Mouse (Mus musculus) liver, embryonic 13.5 days (tissue): ENCODE measurements around the gene Endod1. TPM values are rescaled to one million over a fixed set of nuclear protein-coding genes. Genes with fewer than 3 reads are reported as not detected.

Source experiments
- ATAC-seq: fragments of 200-750 bp; cut with Nextera tagmentation; 2 replicates; pipeline ENCODE4 v1.8.0; 2017; ENCODE audit warnings: low read depth, mild to moderate bottlenecking, moderate number of reproducible peaks, moderate library complexity
- DNase-seq: peaks from one replicate; pipeline ENCODE4 v3.0.0; 2022
- H3K27ac ChIP-seq: fragments of 300-500 bp; sonication (generic); 2 replicates; pipeline ENCODE4 v1.5.1; 2015; ENCODE audit warnings: moderate library complexity, mild to moderate bottlenecking, inconsistent platforms
- H3K27me3 ChIP-seq: fragments of 300-500 bp; sonication (generic); 2 replicates; pipeline ENCODE4 v1.6.1; 2015; ENCODE audit warnings: mild to moderate bottlenecking, inconsistent platforms
- H3K36me3 ChIP-seq: fragments of 300-500 bp; sonication (generic); 2 replicates; pipeline ENCODE4 v1.6.1; 2015; ENCODE audit warnings: mild to moderate bottlenecking, inconsistent platforms
- H3K4me1 ChIP-seq: fragments of 300-500 bp; sonication (generic); replicated peaks from 2 replicates; pipeline ENCODE4 v1.6.1; 2015; ENCODE audit warnings: inconsistent platforms
- H3K4me2 ChIP-seq: fragments of 300-500 bp; sonication (generic); 2 replicates; pipeline ENCODE4 v1.6.1; 2015; ENCODE audit warnings: inconsistent platforms, mild to moderate bottlenecking, moderate library complexity
- H3K4me3 ChIP-seq: fragments of 300-500 bp; sonication (generic); replicated peaks from 2 replicates; pipeline ENCODE4 v1.5.1; 2015; ENCODE audit warnings: mild to moderate bottlenecking, inconsistent platforms
- H3K9ac ChIP-seq: fragments of 300-500 bp; sonication (generic); 2 replicates; pipeline ENCODE4 v1.6.1; 2015; ENCODE audit warnings: mild to moderate bottlenecking, inconsistent platforms
- H3K9me3 ChIP-seq: fragments of 300-500 bp; sonication (generic); replicated peaks from 2 replicates; pipeline ENCODE4 v1.6.1; 2016; ENCODE audit warnings: inconsistent platforms
- WGBS: fragments of 180-500 bp; shearing (Covaris S2); methylation state at CpG from one replicate; pipeline ENCODE4 v1.1.7; 2015; ENCODE audit not compliant: insufficient replicate concordance; 5-methylcytosine and 5-hydroxymethylcytosine counted together
- polyA plus RNA-seq: library from polyadenylated mRNA; unstranded; fragments of >200 nt; fragmentation: Nextera tagmentation; extraction: Ambion mirVana; gene quantifications from 2 replicates; pipeline ENCODE4 v1.2.1, GENCODE M21; 2015

The Endod1 gene
- polyA plus RNA-seq, 1 experiment from 2014 or later, result 37.8 TPM

- Histone ChIP-seq H3K27me3 (no peaks in the 10 kb centered on the region), H3K9me3 (no peaks in the 10 kb centered on the region), H3K9ac (no peak overlapping the region; the same call in 1 of the 2 replicates), H3K4me1 (peaks cover 47% of the 10 kb centered on the region), H3K36me3 (no peaks in the 10 kb centered on the region), H3K27ac (peak overlapping the region; percentile 52), H3K4me2 (no peak overlapping the region), H3K4me3 (no peak overlapping the region)
- WGBS, result 56% methylated on average over 2 of the region's 2 CpGs
- ATAC-seq (no peak; the same call in 1 of the 2 replicates), DNase-seq (no peak)
These were observed 13.8 kb upstream of the Endod1 start for GRCm38 (mm10) chr9:14394956-14395561.

- Histone ChIP-seq H3K36me3 (no peaks in the 10 kb centered on the region), H3K27me3 (no peaks in the 10 kb centered on the region), H3K27ac (no peak overlapping the region), H3K4me3 (no peak overlapping the region), H3K9ac (no peak overlapping the region), H3K9me3 (no peaks in the 10 kb centered on the region), H3K4me2 (no peak overlapping the region), H3K4me1 (peaks cover 41% of the 10 kb centered on the region)
- 70% methylated on average over 3 of the region's 3 CpGs for WGBS
- DNase-seq (no peak), ATAC-seq (no peak)
These were observed 10.6 kb upstream of the Endod1 start for GRCm38 (mm10) chr9:14391841-14392318.

- Histone ChIP-seq H3K4me1 (peaks cover 43% of the 10 kb centered on the region), H3K9ac (no peak overlapping the region), H3K27ac (no peak overlapping the region), H3K9me3 (no peaks in the 10 kb centered on the region), H3K36me3 (no peaks in the 10 kb centered on the region), H3K27me3 (no peaks in the 10 kb centered on the region), H3K4me2 (no peak overlapping the region), H3K4me3 (no peak overlapping the region)
- ATAC-seq (no peak), DNase-seq (no peak)
- 87% methylated on average over 9 of the region's 9 CpGs for WGBS
These were observed 10.0 kb upstream of the Endod1 start for GRCm38 (mm10) chr9:14391286-14391685.

GRCm38 (mm10) chr9:14390278-14390677 is 9.0 kb upstream of the Endod1 start:
- H3K4me3 ChIP-seq, result no peak overlapping the region
- H3K4me1 ChIP-seq, result peaks cover 44% of the 10 kb centered on the region
- ATAC-seq (no peak), DNase-seq (no peak)
- WGBS, result 87% methylated on average over 1 of the region's 1 CpGs
- H3K9ac ChIP-seq, result no peak overlapping the region
- H3K36me3 ChIP-seq, result no peaks in the 10 kb centered on the region
- no peak overlapping the region for H3K4me2 ChIP-seq
- H3K27me3 ChIP-seq, result no peaks in the 10 kb centered on the region
- H3K9me3 ChIP-seq, result no peaks in the 10 kb centered on the region
- H3K27ac ChIP-seq, result no peak overlapping the region

GRCm38 (mm10) chr9:14389050-14389621 is 7.8 kb upstream of the Endod1 start:
- Histone ChIP-seq H3K4me2 (no peak overlapping the region), H3K27ac (peak overlapping the region; percentile 7; the same call in 1 of the 2 replicates), H3K9me3 (no peaks in the 10 kb centered on the region), H3K4me3 (no peak overlapping the region), H3K36me3 (no peaks in the 10 kb centered on the region), H3K9ac (no peak overlapping the region), H3K4me1 (peaks cover 38% of the 10 kb centered on the region), H3K27me3 (no peaks in the 10 kb centered on the region)
- 68% methylated on average over 4 of the region's 4 CpGs for WGBS
- DNase-seq, result no peak
- ATAC-seq, result no peak

GRCm38 (mm10) chr9:14388001-14388400 is 6.7 kb upstream of the Endod1 start:
- H3K4me3 ChIP-seq, result no peak overlapping the region
- no peak overlapping the region for H3K9ac ChIP-seq
- H3K9me3 ChIP-seq, result no peaks in the 10 kb centered on the region; the same call in 1 of the 2 replicates
- H3K27me3 ChIP-seq, result no peaks in the 10 kb centered on the region
- no peak overlapping the region for H3K27ac ChIP-seq
- ATAC-seq (no peak), DNase-seq (no peak)
- H3K4me1 ChIP-seq, result peaks cover 50% of the 10 kb centered on the region
- H3K36me3 ChIP-seq, result no peaks in the 10 kb centered on the region
- WGBS, result 96% methylated on average over 1 of the region's 1 CpGs
- H3K4me2 ChIP-seq, result no peak overlapping the region

- Histone ChIP-seq H3K9me3 (no peaks in the 10 kb centered on the region; the same call in 1 of the 2 replicates), H3K4me2 (peak overlapping the region; percentile 43), H3K4me1 (peaks cover 55% of the 10 kb centered on the region), H3K9ac (peak overlapping the region; percentile 30; the same call in 1 of the 2 replicates), H3K4me3 (no peak overlapping the region), H3K36me3 (no peaks in the 10 kb centered on the region), H3K27ac (peak overlapping the region; percentile 69), H3K27me3 (no peaks in the 10 kb centered on the region)
- ATAC-seq (peak; percentile 70), DNase-seq (no peak)
- 37% methylated on average over 9 of the region's 9 CpGs for WGBS
These were observed 5.5 kb upstream of the Endod1 start for GRCm38 (mm10) chr9:14386831-14387230.

GRCm38 (mm10) chr9:14385665-14386064 is 4.4 kb upstream of the Endod1 start:
- H3K9me3 ChIP-seq, result no peaks in the 10 kb centered on the region; the same call in 1 of the 2 replicates
- peak overlapping the region; percentile 56 for H3K27ac ChIP-seq
- no peak for DNase-seq
- H3K9ac ChIP-seq, result no peak overlapping the region
- no peak overlapping the region for H3K4me3 ChIP-seq
- ATAC-seq, result no peak
- WGBS, result 74% methylated on average over 8 of the region's 8 CpGs
- H3K4me2 ChIP-seq, result no peak overlapping the region
- H3K36me3 ChIP-seq, result no peaks in the 10 kb centered on the region
- peaks cover 56% of the 10 kb centered on the region for H3K4me1 ChIP-seq
- H3K27me3 ChIP-seq, result no peaks in the 10 kb centered on the region

GRCm38 (mm10) chr9:14383186-14383920 is 2.0 kb upstream of the Endod1 start:
- peaks cover 77% of the 10 kb centered on the region for H3K4me1 ChIP-seq
- peak overlapping the region; percentile 47; the same call in 1 of the 2 replicates for H3K9ac ChIP-seq
- no peaks in the 10 kb centered on the region for H3K27me3 ChIP-seq
- H3K4me2 ChIP-seq, result no peak overlapping the region
- 89% methylated on average over 4 of the region's 4 CpGs for WGBS
- H3K27ac ChIP-seq, result peak overlapping the region; percentile 93
- no peaks in the 10 kb centered on the region; the same call in 1 of the 2 replicates for H3K9me3 ChIP-seq
- no peak for DNase-seq
- no peak for ATAC-seq
- no peak overlapping the region for H3K4me3 ChIP-seq
- peaks cover 8% of the 10 kb centered on the region for H3K36me3 ChIP-seq

- peak overlapping the region; percentile 97 for H3K9ac ChIP-seq
- no peaks in the 10 kb centered on the region; the same call in 1 of the 2 replicates for H3K9me3 ChIP-seq
- no peak overlapping the region for H3K4me3 ChIP-seq
- peak overlapping the region; percentile 90 for H3K4me2 ChIP-seq
- H3K27ac ChIP-seq, result peak overlapping the region; percentile 93
- WGBS, result 62% methylated on average over 5 of the region's 5 CpGs
- ATAC-seq, result no peak
- no peak for DNase-seq
- H3K4me1 ChIP-seq, result peaks cover 83% of the 10 kb centered on the region
- peaks cover 18% of the 10 kb centered on the region for H3K36me3 ChIP-seq
- H3K27me3 ChIP-seq, result no peaks in the 10 kb centered on the region
These were observed 1.0 kb upstream of the Endod1 start for GRCm38 (mm10) chr9:14382256-14382791.
